Mouse (Mus musculus) E14TG2a.4 (cell line): ENCODE results near the gene Mpi.

ENCODE experiments used
- CTCF ChIP-seq: conservative IDR thresholded peaks from 2 replicates; pipeline ENCODE4 v1.5.1; 2014; ENCODE audit warnings: low read length
- NANOG ChIP-seq: IDR thresholded peaks from 2 replicates; pipeline ENCODE4 v1.6.1; 2014; ENCODE audit warnings: borderline replicate concordance, low read length, mixed read lengths

DNA sequence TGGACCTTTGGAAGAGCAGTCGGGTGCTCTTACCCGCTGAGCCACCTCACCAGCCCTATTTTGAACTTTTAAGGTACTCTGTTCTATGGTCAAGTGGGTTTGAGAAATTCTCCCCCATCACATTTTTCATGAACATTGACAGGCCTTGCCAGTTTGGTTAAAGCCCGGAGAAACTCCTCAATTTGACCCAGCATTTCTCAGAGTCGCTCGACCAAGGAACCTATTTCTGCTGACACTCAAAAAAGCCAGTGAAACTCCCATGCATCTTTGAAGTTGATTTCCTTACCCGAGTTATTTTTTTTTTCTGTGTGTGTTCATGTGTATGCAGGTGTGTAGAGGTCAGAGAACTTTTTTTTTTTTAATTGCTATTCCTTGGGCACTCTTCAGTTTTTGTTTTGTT lies 12.0 kb upstream of the Mpi start:
- TF ChIP-seq NANOG: no peak
- TF ChIP-seq CTCF: no peak
